Mouse (Mus musculus) cortical plate, adult 2 months (tissue): ENCODE results near the gene Lad1. TPM values are rescaled to one million over a fixed set of nuclear protein-coding genes. Genes with fewer than 3 reads are reported as not detected.

Experiments used
- H3K27ac ChIP-seq: fragments of 200-500 bp; 2 replicates; pipeline ENCODE4 v1.5.1; 2012; ENCODE audit warnings: low read length, control low read depth, inconsistent platforms; ENCODE audit not compliant: insufficient read depth
- H3K4me1 ChIP-seq: fragments of 200-500 bp; 2 replicates; pipeline ENCODE4 v1.6.1; 2011; ENCODE audit warnings: low read length; ENCODE audit not compliant: control insufficient read depth, insufficient read depth
- H3K4me3 ChIP-seq: fragments of 200-500 bp; 2 replicates; pipeline ENCODE4 v1.5.1; 2011; ENCODE audit warnings: mild to moderate bottlenecking, low read length, control low read depth; ENCODE audit not compliant: insufficient read depth
- CTCF ChIP-seq: fragments of 200-500 bp; IDR thresholded peaks from 2 replicates; pipeline ENCODE4 v1.5.1; 2011; ENCODE audit warnings: mild to moderate bottlenecking, control low read depth, low read length; ENCODE audit not compliant: insufficient read depth; ENCODE audit errors: extremely low read depth
- POLR2A ChIP-seq: fragments of 200-500 bp; IDR thresholded peaks from 2 replicates; pipeline ENCODE4 v1.6.1; 2011; ENCODE audit warnings: mild to moderate bottlenecking, low read length, control low read depth; ENCODE audit not compliant: insufficient read depth; ENCODE audit errors: extremely low read depth
- polyA plus RNA-seq: library from polyadenylated mRNA; depleted of rRNA; stranded (reverse); fragments of >200 nt; gene quantifications from 2 replicates; pipeline ENCODE4 v1.2.3, GENCODE M21; 2012

Gene Lad1
- polyA plus RNA-seq, 1 experiment, result 3.0 TPM

GRCm38 (mm10) chr1:135787799-135788198 is 30.6 kb upstream of the Lad1 start:
- Histone ChIP-seq H3K4me1 (no peaks in the 10 kb centered on the region), H3K27ac (no peak overlapping the region), H3K4me3 (no peak overlapping the region)
- peak; percentile 72 for TF ChIP-seq CTCF
- no peak for TF ChIP-seq POLR2A

DNA sequence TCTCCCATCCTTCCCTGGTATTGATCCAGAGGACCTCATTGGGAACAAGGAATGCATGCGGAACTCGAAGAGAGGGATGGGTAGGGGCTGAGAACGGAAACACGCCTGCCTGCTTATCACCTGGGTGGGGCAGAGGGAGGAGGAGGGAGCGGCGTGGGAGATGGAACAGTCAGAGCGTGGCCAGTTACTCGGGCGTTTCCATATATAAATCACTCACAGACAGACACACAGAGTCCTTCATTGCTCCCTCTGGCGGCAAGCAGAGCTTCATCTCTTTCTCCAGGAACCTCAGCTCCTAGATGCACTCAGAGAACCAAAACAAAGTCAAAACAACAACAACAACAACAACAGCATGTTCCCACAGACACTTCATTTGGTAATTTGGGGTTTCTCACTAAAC is 29.7 kb upstream of the Lad1 start:
- TF ChIP-seq POLR2A, result no peak
- peak; percentile 40; the same call in 1 of the 2 replicates for TF ChIP-seq CTCF
- Histone ChIP-seq H3K4me1 (peaks cover 4% of the 10 kb centered on the region; the same call in 1 of the 2 replicates), H3K27ac (no peak overlapping the region), H3K4me3 (no peak overlapping the region)

- TF ChIP-seq POLR2A (no peak), CTCF (peak; percentile 80)
- Histone ChIP-seq H3K4me1 (peaks cover 6% of the 10 kb centered on the region; the same call in 1 of the 2 replicates), H3K4me3 (no peak overlapping the region), H3K27ac (no peak overlapping the region)
Observed at GRCm38 (mm10) chr1:135789815-135790214, 28.6 kb upstream of the Lad1 start.

- no peak for TF ChIP-seq POLR2A
- no peak for TF ChIP-seq CTCF
- Histone ChIP-seq H3K27ac (no peak overlapping the region), H3K4me1 (peaks cover 6% of the 10 kb centered on the region; the same call in 1 of the 2 replicates), H3K4me3 (no peak overlapping the region)
Observed at GRCm38 (mm10) chr1:135792143-135792939, 26.1 kb upstream of the Lad1 start.

DNA sequence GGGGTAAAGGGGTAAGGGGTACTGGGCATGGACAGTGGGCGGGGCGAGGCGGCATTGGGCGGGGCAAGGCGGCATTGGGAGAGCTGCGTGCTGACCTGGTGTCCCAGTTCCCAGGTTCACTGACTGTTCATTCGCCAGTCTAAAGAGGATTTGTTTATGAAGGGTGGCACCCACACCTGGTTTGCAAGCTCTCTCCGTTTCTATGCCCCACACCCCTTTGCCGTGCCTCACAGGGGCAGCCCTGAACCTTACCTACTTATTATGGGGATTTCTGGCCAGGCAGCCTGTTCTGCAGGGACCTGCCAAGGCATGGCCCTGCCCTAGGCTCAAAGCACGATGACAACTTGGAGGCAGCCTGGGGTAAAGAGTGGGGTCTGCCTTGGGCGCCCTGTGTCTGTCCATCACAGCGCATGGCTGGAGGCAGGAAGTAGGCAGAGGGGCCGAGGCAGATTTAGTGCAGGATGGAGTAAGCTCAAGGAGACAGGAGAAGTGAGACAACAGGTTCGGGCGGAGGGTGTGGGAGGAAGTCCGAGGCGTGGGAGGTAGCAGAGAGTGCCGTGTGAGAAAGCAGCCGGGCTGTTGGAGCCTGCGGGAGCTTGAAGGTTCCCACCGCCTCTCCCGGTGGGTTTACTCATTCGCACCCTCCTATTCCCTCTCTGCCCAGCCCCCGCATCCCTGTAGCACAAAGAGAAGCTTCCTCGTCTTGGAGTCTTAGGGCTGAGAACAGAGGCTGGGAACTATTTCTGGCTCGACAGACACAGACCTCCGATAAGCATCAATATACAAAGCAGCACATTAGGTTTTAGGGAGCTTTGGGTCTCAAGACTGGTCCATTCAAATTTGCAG is 24.8 kb upstream of the Lad1 start:
- H3K4me1 ChIP-seq, result peaks cover 6% of the 10 kb centered on the region; the same call in 1 of the 2 replicates
- TF ChIP-seq CTCF (no peak), POLR2A (no peak)
- no peak overlapping the region for H3K4me3 ChIP-seq
- no peak overlapping the region for H3K27ac ChIP-seq

- Histone ChIP-seq H3K4me1 (peaks cover 6% of the 10 kb centered on the region; the same call in 1 of the 2 replicates), H3K27ac (no peak overlapping the region), H3K4me3 (no peak overlapping the region)
- TF ChIP-seq POLR2A (no peak), CTCF (no peak)
Observed at GRCm38 (mm10) chr1:135794216-135795134, 23.9 kb upstream of the Lad1 start.

- Histone ChIP-seq H3K27ac (no peak overlapping the region), H3K4me3 (no peak overlapping the region), H3K4me1 (peaks cover 4% of the 10 kb centered on the region; the same call in 1 of the 2 replicates)
- TF ChIP-seq POLR2A (no peak), CTCF (no peak)
Observed at GRCm38 (mm10) chr1:135798492-135798891, 19.9 kb upstream of the Lad1 start.

DNA sequence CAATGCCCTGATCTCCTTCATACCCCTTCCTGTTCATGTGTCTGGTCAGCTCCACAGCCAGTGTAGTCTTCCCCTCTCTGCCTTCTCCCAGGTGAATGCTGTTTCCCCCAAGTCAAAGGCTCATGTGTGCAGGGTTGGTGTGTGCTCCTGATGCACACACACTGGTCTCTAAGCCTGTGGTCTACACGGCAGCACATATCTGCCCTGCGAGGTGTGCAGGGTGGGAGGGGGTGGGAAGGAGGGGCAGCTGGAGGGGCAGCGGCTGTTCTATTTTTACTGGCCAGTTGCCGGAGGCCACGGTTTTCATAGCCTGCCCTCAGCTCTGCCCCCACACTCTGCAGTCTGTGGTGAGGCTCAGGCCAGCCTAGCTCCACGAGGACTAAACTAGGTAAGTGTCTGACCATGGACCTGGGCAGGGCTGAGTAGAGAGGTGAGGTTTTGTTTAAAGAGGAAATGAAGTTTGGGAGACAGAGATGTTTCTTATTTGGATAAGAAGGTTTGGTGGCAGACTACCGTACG is 19.2 kb upstream of the Lad1 start:
- Histone ChIP-seq H3K4me3 (no peak overlapping the region), H3K27ac (no peak overlapping the region), H3K4me1 (0 out of 2 replicates have a peak, but pooled peaks cover under 1% of the 10 kb centered on the region)
- no peak for TF ChIP-seq CTCF
- no peak for TF ChIP-seq POLR2A
